Mouse (Mus musculus): ENCODE measurements at regions not wholly inside any gene's neighbourhood (a gene's known extent, or its start where the extent isn't known, plus 50 kb on each side); places are given as distances from the start of the nearest gene placed in this dataset.
"Not testable (repeated sequence)": the region's sequence is repeated elsewhere in the genome, so short reads cannot be mapped to it uniquely, and the experiment has no call there.

DNA sequence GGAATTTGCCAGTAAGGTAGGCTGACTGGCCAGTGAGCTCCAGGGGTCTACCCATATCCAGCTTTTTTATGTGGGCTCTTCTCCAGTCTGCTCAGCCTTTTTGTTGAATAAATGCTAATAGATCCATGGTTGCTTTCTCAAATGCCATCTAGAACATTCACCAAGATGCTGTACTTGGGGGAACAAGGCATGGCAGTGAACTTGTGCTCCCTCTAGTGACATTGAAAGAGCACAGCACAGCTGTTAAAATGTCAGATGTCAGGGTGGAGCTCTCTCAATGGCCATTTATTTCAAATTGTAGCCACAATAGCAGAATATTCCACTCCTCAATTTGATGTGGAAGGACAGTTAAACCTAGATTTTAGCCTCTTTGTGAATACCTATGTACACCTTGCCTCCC, 86.3 kb downstream of the Kcnk1 start:
- DNase-seq (ENCODE audit: extremely low spot score in 1 of 2, low spot score in 2 of 2) = no peak
- Histone ChIP-seq H3K4me3 (no peak overlapping the region), H3K27ac (no peak overlapping the region)
- intact Hi-C loops (cut with DNase I) = loop anchor here (1.0 kb wide), 1 partner anchor 126 kb away; no protein-coding TSS in a partner anchor
- TF ChIP-seq CTCF (IDR thresholded peaks at IDR 0.05) = peak; percentile 79

- DNase-seq (ENCODE audit: extremely low spot score in 1 of 2, low spot score in 2 of 2) = no peak
- intact Hi-C loops (cut with DNase I) = no loop called here
- Histone ChIP-seq H3K27ac (no peak overlapping the region), H3K4me3 (no peak overlapping the region)
- TF ChIP-seq CTCF (IDR thresholded peaks at IDR 0.05) = no peak
Measured at GRCm38 (mm10) chr8:126082827-126083226, 87.9 kb downstream of the Kcnk1 start.

GRCm38 (mm10) chr8:126090772-126091171, 95.8 kb downstream of the Kcnk1 start:
- Histone ChIP-seq H3K4me3 (no peak overlapping the region), H3K27ac (no peak overlapping the region)
- DNase-seq (ENCODE audit: extremely low spot score in 1 of 2, low spot score in 2 of 2) = no peak
- intact Hi-C loops (cut with DNase I) = no loop called here
- TF ChIP-seq CTCF (IDR thresholded peaks at IDR 0.05) = no peak

- TF ChIP-seq CTCF (IDR thresholded peaks at IDR 0.05) = no peak
- H3K4me3 ChIP-seq = no peak overlapping the region
- DNase-seq (ENCODE audit: extremely low spot score in 1 of 2, low spot score in 2 of 2) = no peak
- H3K27ac ChIP-seq = no peak overlapping the region
- intact Hi-C loops (cut with DNase I) = no loop called here
Measured at GRCm38 (mm10) chr8:126094005-126094404, 99.0 kb downstream of the Kcnk1 start.

GRCm38 (mm10) chr8:126096056-126096455, 101.1 kb downstream of the Kcnk1 start:
- H3K27ac ChIP-seq = no peak overlapping the region
- DNase-seq (ENCODE audit: extremely low spot score in 1 of 2, low spot score in 2 of 2) = peak in 1 of 2 experiments; percentile 14
- no peak for TF ChIP-seq CTCF (IDR thresholded peaks at IDR 0.05)
- intact Hi-C loops (cut with DNase I) = no loop called here
- H3K4me3 ChIP-seq = no peak overlapping the region

DNA sequence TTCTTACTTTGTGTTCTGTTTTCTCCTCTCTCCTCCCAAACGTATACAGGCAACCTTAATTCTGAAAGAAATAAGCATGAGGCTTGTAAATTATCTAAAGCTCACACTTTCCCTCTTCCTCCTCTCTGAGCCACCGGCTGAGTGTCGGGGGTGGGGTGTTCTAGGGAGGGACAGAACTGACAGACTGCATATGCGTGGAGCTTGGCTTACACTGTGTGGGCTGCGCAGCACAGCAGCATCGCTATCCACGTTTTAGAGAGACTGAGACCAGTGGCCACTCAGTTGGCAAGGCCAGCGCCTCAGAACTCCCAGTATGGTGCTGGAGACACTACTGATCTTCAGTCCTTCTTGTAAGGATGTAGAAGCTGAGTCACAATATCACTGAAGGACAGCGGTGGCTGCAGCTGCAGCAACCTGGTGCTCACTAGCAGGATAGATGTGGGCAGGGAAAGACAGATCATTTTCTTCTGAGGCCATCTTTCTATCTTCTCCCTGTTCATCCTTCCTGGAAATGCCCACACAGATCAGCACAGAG, 101.7 kb downstream of the Kcnk1 start:
- DNase-seq (ENCODE audit: extremely low spot score in 1 of 2, low spot score in 2 of 2) = peak; percentile 32 to 40
- TF ChIP-seq CTCF (IDR thresholded peaks at IDR 0.05) = no peak
- Histone ChIP-seq H3K27ac (peak overlapping the region; percentile 67), H3K4me3 (no peak overlapping the region)
- intact Hi-C loops (cut with DNase I) = no loop called here

DNA sequence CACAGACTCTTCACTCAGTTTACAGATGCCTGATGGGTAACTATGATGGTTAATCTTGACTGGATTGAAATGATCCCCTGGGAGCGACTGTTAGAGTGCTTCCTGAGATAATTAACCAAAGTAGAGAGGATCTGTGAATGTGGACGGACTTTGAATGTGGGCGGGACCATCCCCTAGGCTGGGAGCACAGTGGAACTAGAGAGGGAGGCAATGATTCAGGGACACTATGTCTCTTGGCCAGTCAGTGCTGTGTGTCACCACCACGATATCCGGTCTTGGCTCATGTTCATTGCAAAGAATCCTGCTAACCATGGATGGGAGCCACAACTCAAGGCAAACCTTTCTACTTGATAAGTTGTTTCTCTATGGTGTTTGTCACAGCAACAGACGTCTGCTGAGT, 103.9 kb downstream of the Kcnk1 start:
- Histone ChIP-seq H3K27ac (no peak overlapping the region), H3K4me3 (no peak overlapping the region)
- no peak for DNase-seq (ENCODE audit: extremely low spot score in 1 of 2, low spot score in 2 of 2)
- intact Hi-C loops (cut with DNase I) = no loop called here
- TF ChIP-seq CTCF (IDR thresholded peaks at IDR 0.05) = no peak

GRCm38 (mm10) chr8:126099889-126100288, 104.9 kb downstream of the Kcnk1 start:
- peak; percentile 18 for TF ChIP-seq CTCF (IDR thresholded peaks at IDR 0.05)
- H3K27ac ChIP-seq = no peak overlapping the region
- no peak overlapping the region for H3K4me3 ChIP-seq
- no peak for DNase-seq (ENCODE audit: extremely low spot score in 1 of 2, low spot score in 2 of 2)
- intact Hi-C loops (cut with DNase I) = no loop called here

DNA sequence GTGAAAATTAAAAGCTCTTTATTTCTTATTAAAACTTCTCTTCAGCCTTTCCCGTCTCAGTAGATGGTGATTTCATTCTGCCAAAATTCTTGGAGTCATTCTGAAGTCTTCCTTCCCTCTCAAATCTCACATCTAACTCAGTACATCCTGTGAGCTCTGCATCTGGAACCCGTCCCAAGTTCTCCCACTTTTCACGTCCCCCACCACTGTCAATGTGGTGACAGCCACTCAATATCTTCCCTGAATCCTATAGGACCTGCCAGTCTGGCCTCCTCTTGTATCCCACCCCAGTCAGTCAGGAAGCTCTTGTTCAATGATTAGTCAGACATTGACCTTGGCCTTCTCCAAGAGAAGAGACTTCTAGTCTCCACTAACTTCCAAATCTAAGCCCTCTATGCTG, 110.1 kb downstream of the Kcnk1 start:
- TF ChIP-seq CTCF (IDR thresholded peaks at IDR 0.05) = no peak
- no peak for DNase-seq (ENCODE audit: extremely low spot score in 1 of 2, low spot score in 2 of 2)
- intact Hi-C loops (cut with DNase I) = no loop called here
- no peak overlapping the region for H3K27ac ChIP-seq
- no peak overlapping the region for H3K4me3 ChIP-seq

- no peak overlapping the region for H3K27ac ChIP-seq
- intact Hi-C loops (cut with DNase I) = no loop called here
- no peak for DNase-seq (ENCODE audit: extremely low spot score in 1 of 2, low spot score in 2 of 2)
- H3K4me3 ChIP-seq = no peak overlapping the region
- TF ChIP-seq CTCF (IDR thresholded peaks at IDR 0.05) = no peak
Measured at GRCm38 (mm10) chr8:126126041-126126440, 131.1 kb downstream of the Kcnk1 start.

GRCm38 (mm10) chr8:126132076-126132475, 137.1 kb downstream of the Kcnk1 start:
- intact Hi-C loops (cut with DNase I) = no loop called here

GRCm38 (mm10) chr8:126132918-126133317, 137.9 kb downstream of the Kcnk1 start:
- H3K27ac ChIP-seq; intact Hi-C loops (cut with DNase I); DNase-seq (ENCODE audit: extremely low spot score in 1 of 2, low spot score in 2 of 2): not testable (repeated sequence)

More at GRCm38 (mm10) chr8:126132076-126132475, 137.1 kb downstream of the Kcnk1 start:
- DNase-seq (ENCODE audit: extremely low spot score in 1 of 2, low spot score in 2 of 2) = no peak
- no peak overlapping the region for H3K4me3 ChIP-seq
- no peak overlapping the region for H3K27ac ChIP-seq
- no peak for TF ChIP-seq CTCF (IDR thresholded peaks at IDR 0.05)

GRCm38 (mm10) chr8:126135100-126135499, 140.1 kb downstream of the Kcnk1 start:
- Histone ChIP-seq H3K27ac (no peak overlapping the region), H3K4me3 (no peak overlapping the region)
- intact Hi-C loops (cut with DNase I) = no loop called here
- no peak for DNase-seq (ENCODE audit: extremely low spot score in 1 of 2, low spot score in 2 of 2)
- no peak for TF ChIP-seq CTCF (IDR thresholded peaks at IDR 0.05)

More at GRCm38 (mm10) chr8:126132918-126133317, 137.9 kb downstream of the Kcnk1 start:
- not testable (repeated sequence) for H3K4me3 ChIP-seq
